Mouse (Mus musculus): ENCODE results near the gene Brip1.
"Not testable (repeated sequence)": the region's sequence is repeated elsewhere in the genome, so short reads cannot be mapped to it uniquely, and the experiment has no call there.

Brip1 gene

GRCm38 (mm10) chr11:86201037-86201786 is at the start of gene Brip1:
Brip1 (minus strand) TSS chr11:86201193.
- peak; percentile 94 for DNase-seq (ENCODE audit: extremely low read depth, low read depth)

- no peak for DNase-seq (ENCODE audit: extremely low read depth, low read depth)
Observed at GRCm38 (mm10) chr11:86232446-86232845, 31.5 kb upstream of the Brip1 start.

GRCm38 (mm10) chr11:86231781-86232350 is 30.9 kb upstream of the Brip1 start:
- DNase-seq (ENCODE audit: extremely low read depth, low read depth) = no peak

GRCm38 (mm10) chr11:86226646-86227180 is 25.7 kb upstream of the Brip1 start:
- DNase-seq (ENCODE audit: extremely low read depth, low read depth) = no peak

- DNase-seq (ENCODE audit: extremely low read depth, low read depth) = no peak
Observed at GRCm38 (mm10) chr11:86225761-86226160, 24.8 kb upstream of the Brip1 start.

- no peak for DNase-seq (ENCODE audit: extremely low read depth, low read depth)
Observed at GRCm38 (mm10) chr11:86211803-86212202, 10.8 kb upstream of the Brip1 start.

- DNase-seq (ENCODE audit: extremely low read depth, low read depth) = no peak
Observed at GRCm38 (mm10) chr11:86209123-86209522, 8.1 kb upstream of the Brip1 start.

GRCm38 (mm10) chr11:86205876-86206275 is 4.9 kb upstream of the Brip1 start:
- no peak for DNase-seq (ENCODE audit: extremely low read depth, low read depth)

- no peak for DNase-seq (ENCODE audit: extremely low read depth, low read depth)
Observed at GRCm38 (mm10) chr11:86205031-86205430, 4.0 kb upstream of the Brip1 start.

GRCm38 (mm10) chr11:86201901-86202675 is 1.1 kb upstream of the Brip1 start:
- DNase-seq (ENCODE audit: extremely low read depth, low read depth) = no peak

- DNase-seq (ENCODE audit: extremely low read depth, low read depth) = no peak
Observed at GRCm38 (mm10) chr11:86200460-86201021, 452 bp downstream of the Brip1 start.

- no peak for DNase-seq (ENCODE audit: extremely low read depth, low read depth)
Observed at GRCm38 (mm10) chr11:86199733-86200132, 1.3 kb downstream of the Brip1 start.

GRCm38 (mm10) chr11:86185224-86185623 is 15.8 kb downstream of the Brip1 start:
- not testable (repeated sequence) for DNase-seq (ENCODE audit: extremely low read depth, low read depth)

- no peak for DNase-seq (ENCODE audit: extremely low read depth, low read depth)
Observed at GRCm38 (mm10) chr11:86175833-86176232, 25.2 kb downstream of the Brip1 start.

- peak; percentile 6 for DNase-seq (ENCODE audit: extremely low read depth, low read depth)
Observed at GRCm38 (mm10) chr11:86174173-86174572, 26.8 kb downstream of the Brip1 start.

GRCm38 (mm10) chr11:86170743-86171142 is 30.2 kb downstream of the Brip1 start:
- no peak for DNase-seq (ENCODE audit: extremely low read depth, low read depth)

- no peak for DNase-seq (ENCODE audit: extremely low read depth, low read depth)
Observed at GRCm38 (mm10) chr11:86160251-86160650, 40.7 kb downstream of the Brip1 start.

- DNase-seq (ENCODE audit: extremely low read depth, low read depth) = no peak
Observed at GRCm38 (mm10) chr11:86158950-86159349, 42.0 kb downstream of the Brip1 start.

GRCm38 (mm10) chr11:86155638-86156037 is 45.4 kb downstream of the Brip1 start:
- DNase-seq (ENCODE audit: extremely low read depth, low read depth) = no peak

- DNase-seq (ENCODE audit: extremely low read depth, low read depth) = no peak
Observed at GRCm38 (mm10) chr11:86131324-86131723, 69.7 kb downstream of the Brip1 start.

- peak; percentile 68 for DNase-seq (ENCODE audit: extremely low read depth, low read depth)
Observed at GRCm38 (mm10) chr11:86117078-86117869, 83.7 kb downstream of the Brip1 start.

Data from MEL-GATA-1-ER (cell line).